Mouse (Mus musculus): ENCODE data around the gene Gm42791. TPM values are rescaled to one million over a fixed set of nuclear protein-coding genes. Genes with fewer than 3 reads are reported as not detected.
A peak's percentile ranks its signal among the peaks of the same experiment; 100 is the strongest.

Gm42791 gene
- 10 to 100 TPM; 34.0 to 39.1 TPM for total RNA-seq (2021)
- long read RNA-seq, experiment 1: 0 reads
- long read RNA-seq, experiment 2: 0 reads

- intact Hi-C loops (cut with DNase I): loop anchor here (2.0 kb wide), 2 partner anchors 30 to 56 kb away; no protein-coding TSS in a partner anchor
- peak within 1 kb of the TSS; percentile 59 for H3K4me3 ChIP-seq
- peak; percentile 91 to 94 for DNase-seq (ENCODE audit: extremely low spot score in 1 of 2, low spot score in 2 of 2)
- TF ChIP-seq CTCF (IDR thresholded peaks at IDR 0.05): no peak
- peak within 1 kb of the TSS; percentile 97 for H3K27ac ChIP-seq
These were observed at the start of gene Gm42791 for GRCm38 (mm10) chr5:148994706-148995414. Gene Gm42791 (minus strand): TSS chr5:148995147.

GRCm38 (mm10) chr5:149044067-149044466 is 49.1 kb upstream of the Gm42791 start:
- no peak for TF ChIP-seq CTCF (IDR thresholded peaks at IDR 0.05)

GRCm38 (mm10) chr5:149043240-149043639 is 48.3 kb upstream of the Gm42791 start:
- H3K27ac ChIP-seq: no peak overlapping the region
- no peak for TF ChIP-seq CTCF (IDR thresholded peaks at IDR 0.05)
- intact Hi-C loops (cut with DNase I): no loop called here
- DNase-seq (ENCODE audit: extremely low spot score in 1 of 2, low spot score in 2 of 2): no peak
- no peak overlapping the region for H3K4me3 ChIP-seq

More at GRCm38 (mm10) chr5:149044067-149044466, 49.1 kb upstream of the Gm42791 start:
- DNase-seq (ENCODE audit: extremely low spot score in 1 of 2, low spot score in 2 of 2): no peak
- Histone ChIP-seq H3K4me3 (no peak overlapping the region), H3K27ac (no peak overlapping the region)
- intact Hi-C loops (cut with DNase I): no loop called here

GRCm38 (mm10) chr5:149039825-149040224 is 44.9 kb upstream of the Gm42791 start:
- intact Hi-C loops (cut with DNase I): no loop called here
- peak; percentile 42 for TF ChIP-seq CTCF (IDR thresholded peaks at IDR 0.05)
- no peak for DNase-seq (ENCODE audit: extremely low spot score in 1 of 2, low spot score in 2 of 2)
- Histone ChIP-seq H3K4me3 (no peak overlapping the region), H3K27ac (no peak overlapping the region)

GRCm38 (mm10) chr5:149037729-149038128 is 42.8 kb upstream of the Gm42791 start:
- no peak for DNase-seq (ENCODE audit: extremely low spot score in 1 of 2, low spot score in 2 of 2)
- intact Hi-C loops (cut with DNase I): no loop called here
- no peak overlapping the region for H3K27ac ChIP-seq
- no peak for TF ChIP-seq CTCF (IDR thresholded peaks at IDR 0.05)
- no peak overlapping the region for H3K4me3 ChIP-seq

- Histone ChIP-seq H3K4me3 (no peak overlapping the region), H3K27ac (no peak overlapping the region)
- intact Hi-C loops (cut with DNase I): no loop called here
- TF ChIP-seq CTCF (IDR thresholded peaks at IDR 0.05): no peak; the same call in none of the 2 replicates
- DNase-seq (ENCODE audit: extremely low spot score in 1 of 2, low spot score in 2 of 2): no peak
These were observed 42.0 kb upstream of the Gm42791 start for GRCm38 (mm10) chr5:149036920-149037319.

- intact Hi-C loops (cut with DNase I): no loop called here
- no peak overlapping the region for H3K27ac ChIP-seq
- TF ChIP-seq CTCF (IDR thresholded peaks at IDR 0.05): no peak
- DNase-seq (ENCODE audit: extremely low spot score in 1 of 2, low spot score in 2 of 2): no peak
- H3K4me3 ChIP-seq: no peak overlapping the region
These were observed 37.5 kb upstream of the Gm42791 start for GRCm38 (mm10) chr5:149032438-149032837.

- Histone ChIP-seq H3K4me3 (peak overlapping the region; percentile 46), H3K27ac (peak overlapping the region; percentile 93)
- intact Hi-C loops (cut with DNase I): no loop called here
- TF ChIP-seq CTCF (IDR thresholded peaks at IDR 0.05): no peak
- peak; percentile 42 to 57 for DNase-seq (ENCODE audit: extremely low spot score in 1 of 2, low spot score in 2 of 2)
These were observed 36.3 kb upstream of the Gm42791 start for GRCm38 (mm10) chr5:149031199-149031750.

GRCm38 (mm10) chr5:149030103-149030502 is 35.2 kb upstream of the Gm42791 start:
- Histone ChIP-seq H3K4me3 (no peak overlapping the region), H3K27ac (no peak overlapping the region)
- no peak for TF ChIP-seq CTCF (IDR thresholded peaks at IDR 0.05)
- intact Hi-C loops (cut with DNase I): no loop called here
- DNase-seq (ENCODE audit: extremely low spot score in 1 of 2, low spot score in 2 of 2): no peak

- TF ChIP-seq CTCF (IDR thresholded peaks at IDR 0.05): no peak
- H3K27ac ChIP-seq: no peak overlapping the region
- no peak overlapping the region for H3K4me3 ChIP-seq
- DNase-seq (ENCODE audit: extremely low spot score in 1 of 2, low spot score in 2 of 2): no peak
- intact Hi-C loops (cut with DNase I): no loop called here
These were observed 33.4 kb upstream of the Gm42791 start for GRCm38 (mm10) chr5:149028394-149028793.

- DNase-seq (ENCODE audit: extremely low spot score in 1 of 2, low spot score in 2 of 2): no peak
- no peak overlapping the region for H3K4me3 ChIP-seq
- H3K27ac ChIP-seq: no peak overlapping the region
- intact Hi-C loops (cut with DNase I): no loop called here
- TF ChIP-seq CTCF (IDR thresholded peaks at IDR 0.05): peak; percentile 13
These were observed 32.4 kb upstream of the Gm42791 start for GRCm38 (mm10) chr5:149027389-149027788.

- no peak for DNase-seq (ENCODE audit: extremely low spot score in 1 of 2, low spot score in 2 of 2)
- TF ChIP-seq CTCF (IDR thresholded peaks at IDR 0.05): no peak
- intact Hi-C loops (cut with DNase I): no loop called here
- Histone ChIP-seq H3K27ac (no peak overlapping the region), H3K4me3 (no peak overlapping the region)
These were observed 26.2 kb upstream of the Gm42791 start for GRCm38 (mm10) chr5:149021120-149021519.
